Mouse (Mus musculus) left cerebral cortex, postnatal 10 days (tissue): ENCODE measurements around the gene Taar7a. TPM values are rescaled to one million over a fixed set of nuclear protein-coding genes. Genes with fewer than 3 reads are reported as not detected.
A peak's percentile ranks its signal among the peaks of the same experiment; 100 is the strongest.

Experiments
- DNase-seq, 2 experiments: peaks; one replicate each; pipeline ENCODE4 v3.0.0; 2021 to 2022; ENCODE audit warnings: low spot score in 2 of 2, mixed read lengths in 1 of 2; ENCODE audit errors: extremely low spot score in 1 of 2
- intact Hi-C: fragments of 180-260 bp; cut with DNase I; formaldehyde crosslinking; loops from one replicate; pipeline ENCODE4 v1.15.1; 2025
- total RNA-seq, 2 experiments: library from RNA; stranded (reverse); gene quantifications; 2 replicates each; pipeline ENCODE4 v1.2.3; 2021

The Taar7a gene
- total RNA-seq, 2 experiments from 2014 or later, result not detected

DNA sequence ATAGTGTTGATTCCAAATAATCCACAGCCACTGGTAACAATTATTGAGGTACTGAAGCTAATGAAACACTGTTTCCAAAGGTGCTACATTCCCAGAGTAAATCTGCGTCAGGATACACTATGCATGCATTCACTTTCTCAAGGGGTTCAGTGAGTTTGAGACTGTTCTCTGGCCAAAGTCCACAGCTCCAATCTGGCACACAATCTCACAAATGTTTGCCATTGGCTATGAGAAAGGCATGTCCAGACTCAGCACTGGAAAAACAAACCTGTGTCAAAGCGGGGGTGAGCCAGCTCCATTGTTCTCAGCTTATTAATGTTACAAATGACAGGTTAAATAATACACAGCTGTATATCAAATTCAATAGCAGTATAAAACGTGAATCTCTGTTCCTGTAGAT, 34.2 kb downstream of the Taar7a start:
- no peak for DNase-seq
- intact Hi-C loops, result no loop called here

GRCm38 (mm10) chr10:23951714-23952113, 41.6 kb downstream of the Taar7a start:
- no peak for DNase-seq
- intact Hi-C loops, result no loop called here

DNA sequence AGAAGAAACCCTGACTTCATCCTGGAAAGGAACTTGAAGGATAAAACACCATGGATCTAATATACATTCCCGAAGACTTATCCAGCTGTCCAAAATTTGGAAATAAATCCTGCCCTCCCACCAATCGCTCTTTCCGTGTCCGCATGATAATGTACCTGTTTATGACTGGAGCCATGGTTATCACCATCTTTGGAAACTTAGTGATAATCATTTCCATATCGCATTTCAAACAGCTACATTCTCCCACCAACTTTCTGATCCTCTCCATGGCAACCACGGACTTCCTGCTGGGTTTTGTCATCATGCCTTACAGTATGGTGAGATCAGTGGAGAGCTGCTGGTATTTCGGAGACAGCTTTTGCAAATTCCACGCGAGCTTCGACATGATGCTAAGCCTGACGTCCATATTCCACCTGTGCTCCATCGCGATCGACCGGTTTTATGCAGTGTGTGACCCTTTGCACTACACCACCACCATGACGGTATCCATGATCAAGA, 43.7 kb downstream of the Taar7a start, which contains the start of gene Taar3:
TSS of gene Taar3 (plus strand) at position 51 of the 498 bp plus-strand sequence.
- peak in 1 of 2 experiments; percentile 17 for DNase-seq
- intact Hi-C loops, result no loop called here

DNA sequence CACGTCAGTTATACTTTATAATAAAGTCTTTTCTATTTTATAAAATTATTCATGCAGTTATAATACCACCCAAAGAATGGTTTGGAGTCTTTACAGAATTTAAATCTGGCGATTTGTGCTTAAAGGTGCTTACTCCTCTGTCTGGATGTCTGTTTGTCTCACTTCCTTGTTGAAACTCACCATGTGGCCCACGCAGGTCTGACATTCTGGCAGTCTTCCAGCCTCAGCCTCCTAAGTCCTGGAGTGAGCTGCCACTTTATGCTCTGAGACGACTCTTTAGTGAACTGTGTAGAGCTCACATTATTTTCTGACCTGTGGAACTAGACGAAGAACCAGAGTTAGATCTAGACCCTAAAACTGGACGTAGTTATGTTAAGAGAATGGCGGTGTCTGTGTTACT, 45.3 kb downstream of the Taar7a start:
- intact Hi-C loops, result no loop called here
- no peak for DNase-seq

DNA sequence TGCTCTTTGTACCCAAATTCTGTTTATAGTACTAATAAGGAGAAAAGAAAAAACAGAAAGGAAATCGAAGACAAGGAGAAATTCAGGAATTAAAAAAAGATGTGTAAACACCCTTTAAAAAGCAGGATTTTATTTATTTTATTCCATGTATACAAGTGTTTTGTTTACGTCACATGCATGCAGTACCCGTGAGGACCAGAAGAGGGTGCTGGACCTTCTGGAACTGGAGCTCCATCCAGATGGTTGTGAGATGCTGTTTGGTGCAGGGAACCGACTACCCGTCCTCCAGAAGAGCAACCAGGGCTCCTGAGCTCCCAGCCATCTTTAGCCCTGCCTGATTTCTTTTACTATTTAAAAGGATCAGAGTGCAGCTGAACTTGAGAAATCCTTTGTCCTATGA, 50.8 kb downstream of the Taar7a start:
- intact Hi-C loops, result no loop called here
- no peak for DNase-seq

Other genes with a start within 250 kb of the Taar7a start
- gene Rps12, start 206.2 kb downstream of the Taar7a start, total RNA-seq, result 100 to 1,000 TPM; 259 to 319 TPM
- 10 to 100 TPM; 24.4 to 26.0 TPM for gene Slc18b1, start 196.5 kb downstream of the Taar7a start, total RNA-seq
- not detected for gene Vnn3, start 142.0 kb downstream of the Taar7a start, total RNA-seq
- gene Vnn1, start 98.8 kb downstream of the Taar7a start, total RNA-seq, result under 1 TPM; 0.36 to 0.69 TPM
- gene Taar1, start 73.1 kb downstream of the Taar7a start, total RNA-seq, result not detected
- gene Taar2, start 54.9 kb downstream of the Taar7a start, total RNA-seq, result not detected
- gene Taar3, start 43.9 kb downstream of the Taar7a start, total RNA-seq, result under 1 TPM in 1 of 2 experiments, not detected in 1; 0.34 TPM
- gene Taar4, start 33.0 kb downstream of the Taar7a start, total RNA-seq, result not detected
- not detected for gene Taar5, start 22.8 kb downstream of the Taar7a start, total RNA-seq
- gene Taar6, start 7.8 kb downstream of the Taar7a start, total RNA-seq, result not detected
- not detected for gene Taar7b, start 6.5 kb upstream of the Taar7a start, total RNA-seq
- not detected for gene Taar7d, start 33.7 kb upstream of the Taar7a start, total RNA-seq
- gene Taar7e, start 44.1 kb upstream of the Taar7a start, total RNA-seq, result not detected
- not detected for gene Taar7f, start 56.0 kb upstream of the Taar7a start, total RNA-seq
- not detected for gene Taar8a, start 83.0 kb upstream of the Taar7a start, total RNA-seq
- gene Taar8b, start 98.8 kb upstream of the Taar7a start, total RNA-seq, result not detected
- not detected for gene Taar8c, start 108.4 kb upstream of the Taar7a start, total RNA-seq
- not detected for gene Taar9, start 116.1 kb upstream of the Taar7a start, total RNA-seq
- 100 to 1,000 TPM; 190 to 199 TPM for gene Stx7, start 155.8 kb upstream of the Taar7a start, total RNA-seq
- 1 to 10 TPM; 7.3 to 9.3 TPM for gene Moxd1, start 230.0 kb upstream of the Taar7a start, total RNA-seq